Mouse (Mus musculus): ENCODE measurements around the gene Zfp12.

The Zfp12 gene

GRCm38 (mm10) chr5:143266794-143267193 lies 31.8 kb downstream of the Zfp12 start:
- no peak for DNase-seq (ENCODE audit: low spot score)

GRCm38 (mm10) chr5:143268985-143269362 lies 34.0 kb downstream of the Zfp12 start:
- DNase-seq (ENCODE audit: low spot score): no peak

DNA sequence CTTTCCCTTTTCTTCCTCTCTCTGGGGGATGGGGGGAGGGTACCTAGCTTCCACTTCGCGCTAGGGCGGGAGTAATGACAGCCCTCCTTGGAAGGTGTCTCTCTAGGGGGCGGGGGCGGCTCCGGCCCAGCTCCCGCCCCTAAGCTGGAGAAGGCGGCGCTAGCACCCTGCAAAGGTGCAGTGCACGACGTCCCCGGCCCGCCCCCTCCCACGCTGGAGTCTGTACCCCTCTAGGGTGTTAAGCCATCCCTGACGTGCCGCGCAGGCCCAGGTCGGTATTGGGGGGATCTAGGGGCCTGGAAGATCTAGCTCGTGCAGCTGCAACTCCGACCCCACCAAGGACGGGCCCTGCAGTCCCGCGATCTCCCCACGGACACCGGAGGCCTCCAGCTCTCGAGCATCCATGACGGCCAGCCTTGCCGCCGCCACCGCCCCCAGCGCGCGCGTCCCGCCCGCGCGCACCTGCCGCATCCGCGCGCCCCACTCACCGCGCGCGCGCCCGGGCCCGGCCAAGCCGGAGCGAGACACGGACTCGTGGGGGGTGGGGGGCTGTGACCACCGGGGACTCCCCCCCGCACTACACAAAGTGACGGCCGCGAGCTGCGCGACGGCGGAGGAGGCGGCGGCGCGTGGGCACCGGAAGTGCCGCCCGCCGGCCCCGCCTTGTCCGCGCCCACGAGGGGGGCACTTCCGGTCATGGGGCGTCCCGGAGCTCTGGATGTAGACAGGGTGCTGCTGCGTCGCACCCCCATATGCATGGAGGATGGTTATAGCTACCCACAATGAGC lies 34.6 kb downstream of the Zfp12 start, which contains the start of gene Zfp316:
Gene Zfp316, minus strand, starts transcription at position 660 of the 788 bp plus-strand sequence.
- peak; percentile 88 for DNase-seq (ENCODE audit: low spot score)

DNA sequence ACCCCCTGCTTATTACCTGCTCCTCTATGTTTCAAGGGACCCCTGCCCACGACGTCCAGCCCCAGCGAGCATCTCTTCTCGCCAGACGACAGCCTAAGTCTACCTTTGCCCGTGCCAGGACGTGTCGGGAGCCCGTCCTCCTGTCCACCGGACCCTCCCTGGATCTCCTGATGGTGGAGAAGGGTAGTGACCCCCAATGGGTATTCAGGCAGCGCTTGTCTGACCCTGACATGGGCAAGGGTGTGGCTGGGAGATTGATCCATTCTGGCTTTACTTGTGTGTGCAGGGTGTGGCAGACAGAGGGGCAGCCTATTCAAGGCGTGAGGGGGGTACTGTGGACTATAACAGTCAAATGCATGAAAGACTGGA lies 35.2 kb downstream of the Zfp12 start:
- peak; percentile 60 for DNase-seq (ENCODE audit: low spot score)

DNA sequence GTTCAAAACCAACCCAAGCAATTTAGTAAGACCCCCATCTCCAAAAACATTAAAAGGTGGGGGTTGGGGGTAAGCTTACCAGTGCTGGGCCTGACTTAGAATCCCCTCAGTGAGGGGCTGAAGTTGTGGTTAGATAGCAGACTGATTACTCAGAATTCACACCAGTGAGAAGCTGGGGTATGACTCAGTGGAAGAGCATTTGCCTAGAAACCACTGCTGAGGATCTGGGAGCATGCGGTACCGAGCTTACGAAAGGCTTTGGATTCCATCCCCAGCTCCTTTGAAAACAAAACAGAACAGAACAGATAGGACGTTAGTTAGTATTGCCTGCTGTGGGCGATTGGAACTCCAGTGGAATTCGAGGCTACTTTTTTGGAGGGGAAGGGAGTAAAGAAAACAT lies 36.7 kb downstream of the Zfp12 start:
- DNase-seq (ENCODE audit: low spot score): no peak

DNA sequence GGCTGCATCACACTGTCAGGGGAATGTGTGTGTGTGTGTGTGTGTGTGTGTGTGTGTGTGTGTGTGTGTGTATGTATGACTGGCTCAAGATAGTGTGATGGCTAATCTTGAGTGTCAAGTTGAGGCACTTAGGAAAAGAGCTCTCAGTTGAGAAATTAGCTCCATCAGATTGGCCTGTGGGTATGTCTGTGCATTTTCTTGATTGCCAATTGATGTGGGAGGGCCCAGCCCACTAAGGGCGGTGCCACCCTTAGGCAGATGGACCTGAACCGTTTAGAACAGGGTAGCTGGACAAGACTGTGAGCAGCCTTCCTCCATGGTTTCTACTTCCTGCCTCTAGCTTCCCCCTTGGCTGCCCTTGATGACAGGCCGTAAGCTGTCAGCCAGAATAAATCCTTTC lies 37.1 kb downstream of the Zfp12 start:
- no peak for DNase-seq (ENCODE audit: low spot score)

- no peak for DNase-seq (ENCODE audit: low spot score)
Observed at GRCm38 (mm10) chr5:143272540-143273330, 37.8 kb downstream of the Zfp12 start.

- no peak for DNase-seq (ENCODE audit: low spot score)
Observed at GRCm38 (mm10) chr5:143275761-143276160, 40.8 kb downstream of the Zfp12 start.

- no peak for DNase-seq (ENCODE audit: low spot score)
Observed at GRCm38 (mm10) chr5:143279247-143279646, 44.3 kb downstream of the Zfp12 start.

GRCm38 (mm10) chr5:143284762-143285161 lies 49.8 kb downstream of the Zfp12 start:
- no peak for DNase-seq (ENCODE audit: low spot score)

DNA sequence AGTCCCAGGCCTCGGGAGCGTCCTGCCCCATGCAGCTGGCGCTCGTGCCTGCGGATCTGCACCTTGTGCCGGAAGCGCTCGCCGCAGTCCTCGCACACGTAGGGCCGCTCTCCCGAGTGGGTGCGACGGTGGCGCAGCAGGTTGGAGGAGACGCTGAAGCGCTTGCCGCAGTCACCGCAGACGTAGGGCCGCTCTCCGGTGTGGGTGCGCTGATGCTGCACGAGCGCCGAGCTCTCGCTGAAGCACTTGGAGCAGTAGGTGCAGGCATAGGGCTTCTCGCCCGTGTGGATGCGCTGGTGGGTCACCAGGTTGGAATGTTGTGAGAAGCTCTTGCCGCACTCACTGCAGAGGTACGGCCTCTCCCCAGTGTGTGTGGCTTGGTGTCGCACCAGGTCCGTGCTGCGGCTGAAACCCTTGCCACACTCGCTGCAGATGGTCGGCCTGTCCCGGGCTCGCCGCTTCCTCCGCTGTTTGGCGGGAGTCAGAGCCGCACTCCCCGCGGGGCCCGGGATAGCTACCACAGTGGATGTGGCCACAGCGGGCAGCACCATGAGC lies 52.9 kb downstream of the Zfp12 start:
- no peak for DNase-seq (ENCODE audit: low spot score)

- no peak for DNase-seq (ENCODE audit: low spot score)
Observed at GRCm38 (mm10) chr5:143288378-143288911, 53.5 kb downstream of the Zfp12 start.

DNA sequence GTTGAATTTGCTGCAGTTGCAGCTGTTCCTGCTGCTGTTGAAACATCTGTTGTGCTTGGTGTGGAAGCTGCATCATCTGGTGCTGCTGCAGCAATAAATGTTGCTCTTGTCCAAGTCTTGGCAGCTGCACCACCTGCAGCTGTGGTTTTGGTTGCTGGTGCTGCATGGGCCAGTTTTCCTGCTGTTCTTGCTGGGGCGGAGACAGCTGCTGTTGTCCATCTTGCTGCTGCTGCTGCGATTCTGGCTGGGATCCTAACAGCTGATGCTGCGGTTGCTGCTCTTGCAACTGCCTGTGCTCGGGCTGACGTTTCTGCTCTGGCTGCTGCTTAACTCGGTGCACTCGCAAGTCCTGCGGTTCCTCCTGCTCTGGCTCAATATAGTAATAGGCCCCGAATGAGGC lies 54.3 kb downstream of the Zfp12 start:
- DNase-seq (ENCODE audit: low spot score): no peak

DNA sequence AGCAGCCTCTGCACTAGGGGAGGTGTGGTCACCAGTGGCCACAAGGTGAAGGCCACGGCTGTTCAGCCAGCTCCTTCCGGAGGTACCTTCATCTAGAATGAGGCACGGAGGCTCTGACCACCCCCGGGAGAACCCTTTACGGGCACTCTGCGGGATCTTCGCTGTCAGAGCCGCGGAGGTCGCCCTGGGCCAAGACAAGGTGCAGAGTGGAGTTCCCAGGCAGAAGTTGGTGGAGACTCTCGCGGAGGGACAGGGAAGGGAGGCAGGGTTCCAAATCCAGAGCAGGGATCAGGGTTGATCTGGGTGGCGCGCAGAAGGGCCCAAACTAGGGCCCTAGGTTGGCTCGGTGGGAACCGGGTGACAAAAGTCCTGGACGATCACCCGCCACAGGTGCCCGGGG lies 57.9 kb downstream of the Zfp12 start:
- no peak for DNase-seq (ENCODE audit: low spot score)

- DNase-seq (ENCODE audit: low spot score): no peak
Observed at GRCm38 (mm10) chr5:143293404-143293803, 58.4 kb downstream of the Zfp12 start, which contains the start of gene Zfp853. Zfp853 (minus strand) TSS chr5:143293623.

GRCm38 (mm10) chr5:143294862-143295261 lies 59.9 kb downstream of the Zfp12 start:
- no peak for DNase-seq (ENCODE audit: low spot score)

DNA sequence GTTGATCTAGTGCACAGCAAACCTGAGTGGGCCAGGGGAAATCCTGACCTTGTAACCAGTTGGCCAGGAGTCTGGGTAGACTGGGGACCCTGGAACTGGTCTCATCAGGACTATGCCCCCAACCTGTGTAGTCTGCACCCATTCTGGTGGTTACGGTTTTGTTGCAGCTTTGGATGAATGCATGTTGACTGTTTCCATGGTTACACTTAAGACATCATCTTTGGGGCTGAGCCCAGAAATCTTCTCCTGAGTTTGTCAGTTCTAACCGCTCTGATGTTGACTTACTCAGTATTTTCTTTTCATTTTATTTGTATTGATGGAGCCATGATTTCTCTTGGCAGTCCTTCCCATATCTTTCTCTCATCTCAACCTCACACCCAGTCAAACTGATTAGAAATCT lies 60.4 kb downstream of the Zfp12 start:
- no peak for DNase-seq (ENCODE audit: low spot score)

DNA sequence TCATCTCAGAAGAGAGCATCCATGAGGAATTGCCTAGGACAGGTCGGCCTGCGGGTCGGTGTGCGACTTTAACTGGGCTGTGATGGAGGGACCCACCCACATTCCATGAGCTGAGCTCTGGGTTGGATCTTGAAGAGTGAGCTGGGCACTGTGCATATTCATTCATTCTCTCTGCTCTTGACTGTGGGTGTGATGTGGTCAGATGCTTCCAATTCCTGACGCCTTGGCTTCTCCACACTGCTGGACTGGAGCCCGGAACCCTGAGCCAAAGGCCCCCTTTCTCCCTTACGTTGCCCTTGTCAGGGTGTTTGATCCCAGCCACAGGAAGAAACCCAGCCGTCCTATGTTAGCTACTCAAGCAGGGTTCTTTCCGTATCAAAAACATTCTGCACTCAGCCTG lies 63.0 kb downstream of the Zfp12 start:
- no peak for DNase-seq (ENCODE audit: low spot score)

GRCm38 (mm10) chr5:143298391-143298790 lies 63.4 kb downstream of the Zfp12 start:
- DNase-seq (ENCODE audit: low spot score): no peak

Data from MN1 (cell line).